ENCODE assay signal across 14 mouse cellular contexts in the genomic region with DNA sequence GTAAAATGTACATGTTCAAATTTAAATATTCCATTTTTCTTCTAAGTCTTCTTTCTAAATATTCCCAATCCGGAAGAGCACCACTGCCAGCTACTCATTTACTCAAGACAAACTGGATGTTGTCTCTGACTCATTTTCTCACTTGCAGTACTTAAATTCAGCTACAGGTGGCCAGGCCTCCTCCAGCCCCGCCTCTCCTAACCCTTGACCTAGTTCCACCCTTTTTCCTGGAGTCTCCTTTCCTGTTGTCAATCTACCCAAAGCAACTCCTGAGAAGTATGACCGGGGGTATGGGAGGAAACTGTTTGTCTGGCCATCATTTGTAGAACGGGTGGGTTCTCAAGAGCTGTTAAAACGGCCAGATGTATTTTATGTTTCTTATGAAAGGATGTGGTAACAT. TPM values are rescaled to one million over a fixed set of nuclear protein-coding genes. Genes with fewer than 3 reads are reported as not detected.
DNase-seq lines count a peak whose midpoint lies in the region; ATAC-seq and TF ChIP-seq lines count a peak whose summit lies in the region.
"Had no signal": no experiment of that assay in that cellular context is flagged by ENCODE, and none has a peak within 500 bp of the region (broad histone marks: within the 10 kb centered on the region; RNA-seq: fewer than 3 reads in every experiment).

No protein-coding gene starts in this region.

- H3K27ac ChIP-seq in kidney, postnatal 0 days = no peak overlapping the region
- H3K27ac ChIP-seq in hindbrain, embryonic 12.5 days = no peak overlapping the region
- H3K27ac ChIP-seq: limb, embryonic 15.5 days; neural tube, embryonic 15.5 days had no signal

- no peak for ATAC-seq in kidney, postnatal 0 days (replicated peaks; ENCODE audit: low FRiP score, low read depth)
- no peak for ATAC-seq in hindbrain, embryonic 12.5 days (ENCODE audit: low FRiP score)

- no peak overlapping the region for H3K4me2 ChIP-seq in kidney, postnatal 0 days (ENCODE audit: low read length)
- H3K4me2 ChIP-seq in hindbrain, embryonic 12.5 days (replicated peaks) = no peak overlapping the region
- H3K4me2 ChIP-seq: limb, embryonic 15.5 days; neural tube, embryonic 15.5 days had no signal

- WGBS in kidney, postnatal 0 days = 59% methylated on average over 5 of the region's 5 CpGs
- WGBS in large intestine, adult 2 months = 34% methylated on average over 5 of the region's 5 CpGs
- 69% methylated on average over 5 of the region's 5 CpGs for WGBS in hindbrain, embryonic 12.5 days

- no peaks in the 10 kb centered on the region for H3K27me3 ChIP-seq in kidney, postnatal 0 days (ENCODE audit: insufficient read depth, low read length)
- no peaks in the 10 kb centered on the region for H3K27me3 ChIP-seq in hindbrain, embryonic 12.5 days
- H3K27me3 ChIP-seq: limb, embryonic 15.5 days; neural tube, embryonic 15.5 days had no signal

- no peak overlapping the region for H3K4me3 ChIP-seq in kidney, postnatal 0 days (replicated peaks; ENCODE audit: low read depth, low read length)
- H3K4me3 ChIP-seq in hindbrain, embryonic 12.5 days = no peak overlapping the region
- H3K4me3 ChIP-seq: limb, embryonic 15.5 days; neural tube, embryonic 15.5 days had no signal

- TF ChIP-seq CTCF in kidney, postnatal 0 days (IDR thresholded peaks at IDR 0.05; ENCODE audit: low read depth) = peak; percentile 23; the same call in 1 of the 2 replicates

- no peaks in the 10 kb centered on the region for H3K9me3 ChIP-seq in kidney, postnatal 0 days (replicated peaks; ENCODE audit: low read length)
- no peaks in the 10 kb centered on the region for H3K9me3 ChIP-seq in hindbrain, embryonic 12.5 days (replicated peaks)
- H3K9me3 ChIP-seq: limb, embryonic 15.5 days; neural tube, embryonic 15.5 days had no signal

- H3K36me3 ChIP-seq in kidney, postnatal 0 days (ENCODE audit: insufficient read depth, low read length) = no peaks in the 10 kb centered on the region
- no peaks in the 10 kb centered on the region for H3K36me3 ChIP-seq in hindbrain, embryonic 12.5 days
- H3K36me3 ChIP-seq: limb, embryonic 15.5 days; neural tube, embryonic 15.5 days had no signal

- peak; percentile 14 for DNase-seq in kidney, postnatal 0 days (ENCODE audit: low spot score)
- no peak for DNase-seq in kidney, adult 18-20 months
- peak; percentile 10 for DNase-seq in thymus, postnatal 0 days (ENCODE audit: low spot score)
- no peak for DNase-seq in thymus, postnatal 14 days
- peak; percentile 48 for DNase-seq in large intestine, adult 2 months (ENCODE audit: low read depth, low spot score)
- no peak for DNase-seq in spleen, adult 18-20 months
- DNase-seq: adrenal gland, adult 2 months; cerebellum, adult 8-10 months; right cerebral cortex, adult 18-20 months had no signal

- no peak overlapping the region for H3K9ac ChIP-seq in kidney, postnatal 0 days (ENCODE audit: low read depth, low read length)
- H3K9ac ChIP-seq in hindbrain, embryonic 12.5 days = no peak overlapping the region
- H3K9ac ChIP-seq: limb, embryonic 15.5 days; neural tube, embryonic 15.5 days had no signal

- no peaks in the 10 kb centered on the region for H3K4me1 ChIP-seq in kidney, postnatal 0 days (replicated peaks; ENCODE audit: insufficient read depth, low read length)
- H3K4me1 ChIP-seq in hindbrain, embryonic 12.5 days = no peaks in the 10 kb centered on the region
- H3K4me1 ChIP-seq: limb, embryonic 15.5 days had no signal

RNA-seq across cellular contexts. Expression of a gene that starts 9.7 kb away (rescaled TPM):
- 3.7 and 4.4 TPM in 2 replicates for polyA plus RNA-seq in kidney, postnatal 0 days (2015; fragmentation: Nextera tagmentation; extraction: Ambion mirVana)
- polyA plus RNA-seq in thymus, postnatal 0 days (2015; fragmentation: Nextera tagmentation; extraction: Ambion mirVana) = 4.3 and 5.7 TPM in 2 replicates
- polyA plus RNA-seq in large intestine, adult 2 months (2012; rRNA removed) = 3.6 and 7.7 TPM in 2 replicates
- 12.1 and 12.4 TPM in 2 replicates for polyA plus RNA-seq in hindbrain, embryonic 12.5 days (2016; fragmentation: Nextera tagmentation; extraction: Ambion mirVana)

RNA-seq across cellular contexts. Expression of a gene that starts 40.4 kb away (rescaled TPM):
- not detected in 2 replicates for polyA plus RNA-seq in kidney, postnatal 0 days (2015; fragmentation: Nextera tagmentation; extraction: Ambion mirVana)
- 0.23 TPM in 1 of 2 replicates, not detected in the other for polyA plus RNA-seq in thymus, postnatal 0 days (2015; fragmentation: Nextera tagmentation; extraction: Ambion mirVana)
- not detected in 2 replicates for polyA plus RNA-seq in large intestine, adult 2 months (2012; rRNA removed)
- 0.12 and 0.25 TPM in 2 replicates for polyA plus RNA-seq in hindbrain, embryonic 12.5 days (2016; fragmentation: Nextera tagmentation; extraction: Ambion mirVana)
- polyA plus RNA-seq: adrenal gland, adult 2 months; embryonic facial prominence, embryonic 11.5 days; frontal cortex, adult 2 months; limb, embryonic 15.5 days; neural tube, embryonic 15.5 days had no signal

Comparison
In these comparisons a context has a peak if more than half of its experiments do, and no peak if none do; other contexts are left out.
1. DNase-seq: peak in kidney, postnatal 0 days (single experiment), thymus, postnatal 0 days (single experiment) and large intestine, adult 2 months (single experiment); none in kidney, adult 18-20 months (single experiment), thymus, postnatal 14 days (single experiment) and spleen, adult 18-20 months (0 of 2).